Mouse (Mus musculus): ENCODE results near the gene Dnajc9. TPM values are rescaled to one million over a fixed set of nuclear protein-coding genes. Genes with fewer than 3 reads are reported as not detected.

The Dnajc9 gene
- 133 and 148 TPM in 2 replicates for polyA plus RNA-seq (2015; fragmentation: Nextera tagmentation; extraction: Ambion mirVana)

DNA sequence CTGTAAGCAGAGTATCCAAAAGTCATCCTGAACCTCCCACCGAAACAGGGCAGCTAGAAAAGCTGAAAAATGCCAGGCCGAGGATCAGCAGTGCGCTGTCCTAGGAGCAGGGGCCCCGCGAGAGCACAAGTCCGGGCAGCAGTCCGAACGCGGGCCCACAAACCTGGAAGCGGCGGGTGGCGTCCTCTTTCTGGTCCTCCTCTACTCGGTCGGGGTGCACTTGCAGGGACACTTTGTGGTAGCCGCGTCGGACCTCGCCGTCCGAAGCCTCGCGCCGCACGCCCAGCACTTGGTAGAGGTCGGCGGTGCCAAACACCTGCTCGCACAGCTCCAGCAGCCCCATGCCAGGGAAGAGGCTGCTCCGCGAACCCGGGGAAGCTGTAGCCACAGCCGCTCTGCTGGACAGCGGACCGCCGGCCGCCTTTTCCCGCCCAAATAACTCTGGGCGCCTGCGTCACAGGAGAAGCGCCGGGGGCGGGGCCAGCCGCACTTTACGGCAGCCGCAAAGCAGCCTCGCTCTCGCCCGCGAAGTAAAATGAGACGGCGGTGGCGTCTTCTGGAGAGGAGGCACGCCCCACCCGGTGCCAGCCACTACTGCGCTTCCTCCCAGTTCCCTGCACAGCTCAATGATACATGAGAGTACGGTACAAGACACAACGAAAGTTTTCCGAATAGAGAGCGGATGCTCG lies at the start of gene Dnajc9:
Dnajc9 (minus strand) TSS at position 470 of the 689 bp plus-strand sequence.
- Histone ChIP-seq H3K4me3 (replicated peaks) (peak within 1 kb of the TSS; percentile 87), H3K27ac (peak within 1 kb of the TSS; percentile 84), H3K36me3 (peaks cover 63% of the 10 kb centered on the region), H3K4me1 (replicated peaks) (peaks cover 50% of the 10 kb centered on the region), H3K9me3 (replicated peaks) (no peaks in the 10 kb centered on the region), H3K9ac (peak within 1 kb of the TSS; percentile 94), H3K4me2 (peak within 1 kb of the TSS; percentile 77), H3K27me3 (no peaks in the 10 kb centered on the region)
- ATAC-seq (ENCODE audit: low read depth): peak; percentile 63
- peak; percentile 90 for DNase-seq
- WGBS (ENCODE audit: insufficient replicate concordance): under 1% methylated on average over 59 of the region's 59 CpGs

DNA sequence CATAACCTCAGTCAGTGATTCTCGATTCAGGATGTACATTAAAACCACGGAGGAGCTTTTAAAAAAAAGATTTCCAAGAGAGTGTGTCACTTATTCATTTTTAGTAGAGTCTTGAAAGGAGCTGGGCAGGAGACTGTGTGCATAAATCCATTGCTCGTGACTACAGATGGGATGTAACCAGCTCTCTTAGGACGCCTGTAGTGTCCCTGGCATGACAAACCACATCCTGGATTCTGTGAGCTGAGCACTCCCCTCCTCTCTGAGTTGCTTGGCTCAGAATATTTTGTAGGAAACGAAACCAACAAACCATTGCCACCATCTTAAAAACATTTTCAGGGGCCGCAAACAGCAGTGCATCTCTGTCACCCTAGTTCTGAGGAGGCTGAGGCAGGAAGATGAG lies 48.3 kb upstream of the Dnajc9 start:
- H3K36me3 ChIP-seq: no peaks in the 10 kb centered on the region
- no peak overlapping the region for H3K9ac ChIP-seq
- no peaks in the 10 kb centered on the region for H3K9me3 ChIP-seq (replicated peaks)
- DNase-seq: no peak
- WGBS (ENCODE audit: insufficient replicate concordance): 45% methylated on average over 6 of the region's 6 CpGs
- no peak overlapping the region for H3K4me3 ChIP-seq (replicated peaks)
- ATAC-seq (ENCODE audit: low read depth): no peak
- H3K27ac ChIP-seq: no peak overlapping the region
- no peaks in the 10 kb centered on the region for H3K27me3 ChIP-seq
- no peak overlapping the region for H3K4me2 ChIP-seq
- no peaks in the 10 kb centered on the region for H3K4me1 ChIP-seq (replicated peaks)

DNA sequence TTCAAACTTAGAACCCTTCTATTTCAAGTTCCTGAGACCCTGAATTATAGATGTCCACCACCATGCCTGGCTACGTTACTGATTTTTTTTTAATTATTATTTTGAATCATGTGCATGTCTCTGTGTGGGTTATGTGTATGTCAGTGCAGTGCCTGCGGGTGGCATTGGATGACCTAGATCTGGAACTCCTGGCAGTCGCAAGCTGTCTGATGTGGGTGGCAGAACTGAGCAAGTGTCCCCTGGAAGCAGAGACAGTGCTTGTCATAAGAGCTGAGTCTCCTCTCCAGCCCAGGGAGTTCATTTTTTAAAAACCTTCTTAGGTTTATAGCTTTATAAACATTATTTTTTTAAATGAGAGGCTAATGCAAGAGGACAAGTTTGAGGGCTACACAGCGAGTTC lies 43.7 kb upstream of the Dnajc9 start:
- WGBS (ENCODE audit: insufficient replicate concordance): 70% methylated on average over 4 of the region's 4 CpGs
- ATAC-seq (ENCODE audit: low read depth) (no peak), DNase-seq (no peak)
- no peaks in the 10 kb centered on the region for H3K27me3 ChIP-seq
- H3K4me3 ChIP-seq (replicated peaks): no peak overlapping the region
- no peaks in the 10 kb centered on the region for H3K4me1 ChIP-seq (replicated peaks)
- H3K27ac ChIP-seq: no peak overlapping the region
- no peak overlapping the region for H3K9ac ChIP-seq
- H3K4me2 ChIP-seq: no peak overlapping the region
- H3K9me3 ChIP-seq (replicated peaks): no peaks in the 10 kb centered on the region
- no peaks in the 10 kb centered on the region for H3K36me3 ChIP-seq

DNA sequence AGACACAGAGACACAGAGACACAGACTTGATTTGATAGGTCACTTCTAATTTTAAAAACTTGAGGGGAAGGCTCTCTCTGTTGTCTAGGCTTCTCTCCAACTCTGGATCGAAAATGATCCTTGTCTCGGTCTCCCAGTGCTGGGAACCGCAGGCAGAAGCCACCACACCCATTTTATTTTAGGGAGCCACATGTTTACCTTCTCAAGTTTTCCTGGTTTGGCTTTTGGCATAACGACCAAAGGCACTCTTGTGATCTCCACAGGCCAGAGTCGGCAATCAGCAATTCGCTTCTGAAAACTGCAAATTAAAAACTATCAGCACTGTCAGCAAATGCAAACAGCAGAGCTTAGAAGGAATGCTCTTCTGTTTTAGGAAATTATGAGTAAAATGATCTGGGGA lies 43.0 kb upstream of the Dnajc9 start:
- DNase-seq (no peak), ATAC-seq (ENCODE audit: low read depth) (no peak)
- 60% methylated on average over 6 of the region's 6 CpGs for WGBS (ENCODE audit: insufficient replicate concordance)
- no peaks in the 10 kb centered on the region for H3K27me3 ChIP-seq
- no peak overlapping the region for H3K27ac ChIP-seq
- H3K4me2 ChIP-seq: no peak overlapping the region
- no peaks in the 10 kb centered on the region for H3K9me3 ChIP-seq (replicated peaks)
- H3K9ac ChIP-seq: no peak overlapping the region
- H3K4me1 ChIP-seq (replicated peaks): no peaks in the 10 kb centered on the region
- H3K4me3 ChIP-seq (replicated peaks): no peak overlapping the region
- H3K36me3 ChIP-seq: no peaks in the 10 kb centered on the region

DNA sequence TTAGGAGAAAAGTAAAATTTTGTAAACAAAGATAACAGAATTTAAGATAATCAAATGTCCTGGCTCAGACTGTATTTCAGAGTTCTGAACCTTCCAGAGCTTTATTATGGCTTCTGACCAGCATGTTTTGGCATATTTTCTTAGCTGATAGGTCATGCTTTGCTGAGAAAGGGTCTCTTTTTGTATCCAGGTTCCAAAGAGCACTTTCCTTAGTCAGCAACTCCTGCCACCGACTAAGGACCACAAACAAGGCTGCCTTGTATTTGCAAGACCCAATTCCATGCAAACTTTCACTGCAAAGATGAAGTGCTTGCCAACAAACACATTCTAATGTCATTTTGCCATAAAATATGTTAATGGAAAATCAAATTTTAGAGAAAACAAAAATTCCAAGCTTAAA lies 41.1 kb upstream of the Dnajc9 start:
- Histone ChIP-seq H3K27ac (no peak overlapping the region), H3K4me2 (no peak overlapping the region), H3K36me3 (no peaks in the 10 kb centered on the region), H3K9ac (no peak overlapping the region), H3K9me3 (replicated peaks) (no peaks in the 10 kb centered on the region), H3K27me3 (no peaks in the 10 kb centered on the region), H3K4me3 (replicated peaks) (no peak overlapping the region), H3K4me1 (replicated peaks) (no peaks in the 10 kb centered on the region)
- DNase-seq (no peak), ATAC-seq (ENCODE audit: low read depth) (no peak)
- 43% methylated on average over 1 of the region's 1 CpGs for WGBS (ENCODE audit: insufficient replicate concordance)

DNA sequence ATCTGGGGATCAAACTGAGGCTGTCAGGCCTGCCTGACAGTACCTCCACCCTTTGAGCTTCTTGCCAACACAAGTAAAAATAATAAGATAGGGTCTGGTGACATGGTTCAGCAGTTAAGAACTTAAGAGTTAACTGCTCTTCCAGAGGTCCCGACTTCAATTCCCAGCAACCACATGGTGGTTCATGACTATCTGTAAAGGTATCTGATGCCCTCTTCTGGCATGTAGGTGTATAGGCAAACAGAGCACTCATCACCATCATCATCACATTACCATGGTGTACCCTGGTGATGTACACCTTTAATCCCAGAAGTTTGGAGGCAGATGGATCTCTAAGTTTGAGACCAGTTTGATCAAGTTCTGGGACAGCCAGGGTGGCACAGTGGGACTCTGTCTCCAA lies 39.9 kb upstream of the Dnajc9 start:
- no peak overlapping the region for H3K9ac ChIP-seq
- no peaks in the 10 kb centered on the region for H3K27me3 ChIP-seq
- no peak for DNase-seq
- H3K9me3 ChIP-seq (replicated peaks): no peaks in the 10 kb centered on the region
- no peak overlapping the region for H3K4me3 ChIP-seq (replicated peaks)
- ATAC-seq (ENCODE audit: low read depth): no peak
- WGBS (ENCODE audit: insufficient replicate concordance): 20% methylated on average over 1 of the region's 1 CpGs
- no peaks in the 10 kb centered on the region for H3K36me3 ChIP-seq
- no peak overlapping the region for H3K4me2 ChIP-seq
- no peak overlapping the region for H3K27ac ChIP-seq
- no peaks in the 10 kb centered on the region for H3K4me1 ChIP-seq (replicated peaks)

DNA sequence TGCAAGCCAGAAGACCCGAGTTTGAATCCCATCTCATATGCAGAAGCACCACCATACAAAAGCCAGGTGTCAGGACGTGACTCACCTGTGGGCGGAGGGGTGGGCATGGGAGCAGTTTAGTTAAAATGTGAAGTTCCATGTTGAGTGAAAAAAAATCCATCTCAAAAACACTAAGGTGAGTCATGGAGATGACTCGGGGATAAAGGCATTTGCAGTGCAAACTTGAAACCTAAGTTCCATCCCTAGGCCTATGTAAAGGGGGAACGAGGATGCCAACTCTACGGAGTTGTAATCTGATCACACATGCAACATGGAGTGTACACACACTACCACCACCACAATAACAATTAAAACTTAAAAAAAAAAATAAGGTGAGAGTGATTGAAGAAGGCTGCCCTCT lies 34.3 kb upstream of the Dnajc9 start:
- Histone ChIP-seq H3K9me3 (replicated peaks) (no peaks in the 10 kb centered on the region), H3K9ac (no peak overlapping the region), H3K27me3 (no peaks in the 10 kb centered on the region), H3K27ac (no peak overlapping the region), H3K4me2 (no peak overlapping the region), H3K4me1 (replicated peaks) (no peaks in the 10 kb centered on the region), H3K36me3 (no peaks in the 10 kb centered on the region), H3K4me3 (replicated peaks) (no peak overlapping the region)
- 70% methylated on average over 6 of the region's 6 CpGs for WGBS (ENCODE audit: insufficient replicate concordance)
- DNase-seq: no peak
- no peak for ATAC-seq (ENCODE audit: low read depth)

DNA sequence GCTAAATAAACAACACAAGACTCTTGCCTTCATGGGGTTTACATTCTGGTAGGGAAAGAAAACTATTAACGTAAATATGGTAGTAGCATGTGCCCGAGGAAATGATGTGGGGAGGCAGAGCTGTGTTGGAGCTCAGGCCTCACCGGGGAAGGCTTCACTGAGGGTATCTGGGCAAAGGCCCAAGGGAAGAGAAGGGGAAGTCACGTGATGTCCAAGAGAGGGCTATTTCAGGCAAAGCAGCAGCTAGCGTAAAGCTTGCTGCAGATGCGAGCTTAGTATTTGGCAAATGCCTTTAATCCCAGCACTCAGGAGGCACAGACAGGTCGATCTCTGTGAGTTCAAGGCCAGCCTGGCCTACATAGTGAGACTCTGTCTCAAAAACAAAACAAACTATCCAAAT lies 33.5 kb upstream of the Dnajc9 start:
- Histone ChIP-seq H3K27me3 (no peaks in the 10 kb centered on the region), H3K27ac (no peak overlapping the region), H3K4me1 (replicated peaks) (no peaks in the 10 kb centered on the region), H3K9ac (no peak overlapping the region), H3K4me3 (replicated peaks) (no peak overlapping the region), H3K4me2 (no peak overlapping the region), H3K9me3 (replicated peaks) (no peaks in the 10 kb centered on the region), H3K36me3 (no peaks in the 10 kb centered on the region)
- no peak for ATAC-seq (ENCODE audit: low read depth)
- WGBS (ENCODE audit: insufficient replicate concordance): 49% methylated on average over 7 of the region's 7 CpGs
- DNase-seq: no peak

DNA sequence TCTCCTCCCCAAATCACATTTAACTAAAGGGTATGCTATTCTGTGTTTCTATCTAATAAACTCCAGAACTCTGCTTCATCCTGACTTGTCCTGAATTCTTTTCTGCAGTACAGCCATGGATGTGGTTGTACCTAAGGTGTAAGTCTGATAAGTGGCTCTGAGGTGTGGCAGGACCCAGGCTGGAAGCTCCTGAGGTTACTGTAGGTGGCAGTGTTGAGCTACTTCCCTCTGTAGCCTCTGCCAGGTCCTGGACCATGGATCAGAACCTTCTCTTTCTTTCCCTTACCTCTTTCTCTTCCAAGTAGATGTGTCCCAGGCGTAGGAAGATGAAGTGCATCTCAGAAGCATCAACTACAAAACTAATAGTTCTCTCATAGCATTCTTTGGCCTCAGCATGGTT lies 11.4 kb upstream of the Dnajc9 start:
- H3K27ac ChIP-seq: no peak overlapping the region
- 21% methylated on average over 1 of the region's 1 CpGs for WGBS (ENCODE audit: insufficient replicate concordance)
- ATAC-seq (ENCODE audit: low read depth): peak; percentile 62

DNA sequence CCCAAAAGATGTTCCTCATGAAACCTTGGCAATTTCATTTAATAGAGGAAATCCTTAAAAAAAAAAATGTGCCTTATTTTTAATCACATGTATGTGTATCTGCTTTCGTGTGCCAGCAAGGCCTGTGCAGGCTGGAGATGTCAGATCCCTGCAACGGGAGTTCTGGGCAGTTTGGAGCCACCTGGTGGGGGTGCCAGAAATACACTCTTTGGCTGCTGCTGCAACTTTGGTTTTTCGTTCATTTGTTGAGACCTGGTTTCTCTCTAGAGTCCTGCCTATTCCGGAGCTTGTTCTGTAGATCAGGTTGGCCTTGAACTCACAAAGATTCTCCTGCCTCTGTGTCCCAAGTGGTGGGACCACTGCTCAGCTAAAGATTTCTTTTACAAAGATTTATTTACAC lies 10.2 kb upstream of the Dnajc9 start:
- Histone ChIP-seq H3K27ac (no peak overlapping the region), H3K9me3 (replicated peaks) (no peaks in the 10 kb centered on the region), H3K36me3 (no peaks in the 10 kb centered on the region), H3K27me3 (no peaks in the 10 kb centered on the region), H3K4me1 (replicated peaks) (peaks cover 6% of the 10 kb centered on the region), H3K4me2 (no peak overlapping the region), H3K9ac (no peak overlapping the region), H3K4me3 (replicated peaks) (no peak overlapping the region)
- no peak for ATAC-seq (ENCODE audit: low read depth)
- no peak for DNase-seq
- WGBS (ENCODE audit: insufficient replicate concordance): 40% methylated on average over 4 of the region's 4 CpGs

More for the DNA sequence above, 11.4 kb upstream of the Dnajc9 start:
- H3K36me3 ChIP-seq: no peaks in the 10 kb centered on the region
- DNase-seq: peak; percentile 31
- H3K4me2 ChIP-seq: no peak overlapping the region
- H3K9me3 ChIP-seq (replicated peaks): no peaks in the 10 kb centered on the region
- H3K4me3 ChIP-seq (replicated peaks): no peak overlapping the region
- no peaks in the 10 kb centered on the region for H3K27me3 ChIP-seq
- no peak overlapping the region for H3K9ac ChIP-seq
- no peaks in the 10 kb centered on the region for H3K4me1 ChIP-seq (replicated peaks)

DNA sequence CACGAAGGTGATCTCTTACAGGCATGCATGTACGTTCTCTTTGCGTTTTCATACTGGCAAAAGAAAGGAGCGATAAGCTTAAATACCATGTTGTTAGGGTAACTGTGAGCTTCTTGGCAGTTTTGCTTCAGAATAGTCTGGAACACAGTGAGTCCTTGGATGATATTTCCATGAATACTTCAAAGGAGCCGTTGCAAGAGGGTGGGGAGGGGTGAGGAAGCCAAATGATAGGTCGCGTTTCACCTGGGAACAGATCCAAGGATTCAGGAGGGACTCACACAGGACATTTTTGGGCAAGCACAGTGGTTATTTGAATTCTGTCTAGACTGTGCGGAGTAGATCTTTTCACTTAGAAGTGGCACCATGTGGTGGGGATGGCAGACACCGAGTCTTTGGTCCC lies 8.5 kb upstream of the Dnajc9 start:
- no peak for DNase-seq
- no peaks in the 10 kb centered on the region for H3K27me3 ChIP-seq
- no peak overlapping the region for H3K4me3 ChIP-seq (replicated peaks)
- H3K4me2 ChIP-seq: no peak overlapping the region
- 77% methylated on average over 9 of the region's 9 CpGs for WGBS (ENCODE audit: insufficient replicate concordance)
- H3K9me3 ChIP-seq (replicated peaks): no peaks in the 10 kb centered on the region
- no peak overlapping the region for H3K27ac ChIP-seq
- no peak overlapping the region for H3K9ac ChIP-seq
- peaks cover 16% of the 10 kb centered on the region for H3K4me1 ChIP-seq (replicated peaks)
- no peaks in the 10 kb centered on the region for H3K36me3 ChIP-seq
- ATAC-seq (ENCODE audit: low read depth): no peak

DNA sequence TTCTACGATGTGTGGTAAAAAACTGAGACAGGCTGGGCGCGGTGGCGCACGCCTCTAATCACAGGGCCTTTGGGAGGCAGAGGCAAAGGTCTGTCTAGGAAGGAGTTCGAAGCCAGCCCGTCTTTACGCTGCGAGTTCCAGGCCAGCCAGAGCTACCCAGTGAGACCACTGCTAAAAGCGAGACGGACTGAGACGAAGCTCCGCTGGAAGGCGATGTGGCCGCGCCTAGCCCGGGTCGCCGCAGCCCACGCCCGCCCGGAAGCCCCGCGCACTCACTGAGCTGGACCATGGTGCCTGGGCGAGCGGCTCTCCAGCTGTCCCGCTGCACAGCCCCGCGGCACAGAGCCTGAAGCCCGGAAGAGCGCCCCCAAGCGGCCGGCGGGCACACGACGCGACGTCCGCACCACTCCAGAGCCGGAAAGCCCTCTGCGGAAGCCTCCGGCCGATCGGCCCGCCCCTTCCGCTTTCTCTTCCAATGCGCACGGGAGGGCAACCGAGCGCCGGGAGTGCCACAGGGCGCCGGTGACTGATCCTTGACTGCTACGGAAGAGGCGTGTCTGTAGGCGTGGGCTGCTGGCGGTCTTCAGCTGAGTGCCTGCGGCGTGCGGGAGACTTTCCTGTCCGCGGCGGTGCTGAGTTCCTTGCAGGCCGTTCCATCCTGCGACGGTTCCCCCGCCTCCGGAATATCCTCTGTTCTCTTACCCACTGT lies 4.6 kb upstream of the Dnajc9 start, which contains the start of gene Mrps16:
Mrps16 (minus strand) TSS at position 430 of the 709 bp plus-strand sequence.
- peak within 1 kb of the TSS; percentile 88 for H3K9ac ChIP-seq
- DNase-seq: peak; percentile 94
- peak within 1 kb of the TSS; percentile 86 for H3K27ac ChIP-seq
- H3K4me3 ChIP-seq (replicated peaks): peak within 1 kb of the TSS; percentile 77
- H3K27me3 ChIP-seq: no peaks in the 10 kb centered on the region
- ATAC-seq (ENCODE audit: low read depth): peak; percentile 96
- peaks cover 30% of the 10 kb centered on the region for H3K4me1 ChIP-seq (replicated peaks)
- under 1% methylated on average over 68 of the region's 68 CpGs for WGBS (ENCODE audit: insufficient replicate concordance)
- H3K4me2 ChIP-seq: peak within 1 kb of the TSS; percentile 78
- H3K36me3 ChIP-seq: peaks cover 23% of the 10 kb centered on the region
- H3K9me3 ChIP-seq (replicated peaks): no peaks in the 10 kb centered on the region

Data from liver, embryonic 13.5 days (tissue).